Mouse (Mus musculus): ENCODE data around the gene Tnfaip3. TPM values are rescaled to one million over a fixed set of nuclear protein-coding genes. Genes with fewer than 3 reads are reported as not detected.

Tnfaip3 gene
- polyA plus RNA-seq, 1 experiment from 2014 or later, result 1.9 TPM

GRCm38 (mm10) chr10:19044765-19045516, 29.5 kb upstream of the Tnfaip3 start:
- no peak overlapping the region for H3K9ac ChIP-seq (ENCODE audit: low read length)
- H3K27ac ChIP-seq (ENCODE audit: low read depth, low read length), result no peak overlapping the region
- H3K9me3 ChIP-seq (replicated peaks; ENCODE audit: control insufficient read depth, low read length), result no peaks in the 10 kb centered on the region
- H3K27me3 ChIP-seq (replicated peaks; ENCODE audit: control insufficient read depth, insufficient read depth, low read length), result no peaks in the 10 kb centered on the region
- 87% methylated on average over 9 of the region's 9 CpGs for WGBS
- no peaks in the 10 kb centered on the region for H3K4me1 ChIP-seq (ENCODE audit: control insufficient read depth, insufficient read depth, low read length)
- H3K4me3 ChIP-seq (ENCODE audit: low read depth, low read length), result no peak overlapping the region
- no peaks in the 10 kb centered on the region for H3K36me3 ChIP-seq (ENCODE audit: control insufficient read depth, insufficient read depth, low read length)
- ATAC-seq (no peak), DNase-seq (ENCODE audit: low spot score) (no peak)
- no peak overlapping the region for H3K4me2 ChIP-seq (ENCODE audit: low read length)

GRCm38 (mm10) chr10:19043529-19044262, 28.2 kb upstream of the Tnfaip3 start:
- Histone ChIP-seq H3K36me3 (ENCODE audit: control insufficient read depth, insufficient read depth, low read length) (no peaks in the 10 kb centered on the region), H3K9ac (ENCODE audit: low read length) (no peak overlapping the region), H3K27ac (ENCODE audit: low read depth, low read length) (no peak overlapping the region), H3K9me3 (replicated peaks; ENCODE audit: control insufficient read depth, low read length) (no peaks in the 10 kb centered on the region), H3K4me2 (ENCODE audit: low read length) (no peak overlapping the region), H3K4me3 (ENCODE audit: low read depth, low read length) (no peak overlapping the region), H3K4me1 (ENCODE audit: control insufficient read depth, insufficient read depth, low read length) (no peaks in the 10 kb centered on the region), H3K27me3 (replicated peaks; ENCODE audit: control insufficient read depth, insufficient read depth, low read length) (no peaks in the 10 kb centered on the region)
- 71% methylated on average over 4 of the region's 4 CpGs for WGBS
- ATAC-seq (no peak), DNase-seq (ENCODE audit: low spot score) (peak; percentile 18)

DNA sequence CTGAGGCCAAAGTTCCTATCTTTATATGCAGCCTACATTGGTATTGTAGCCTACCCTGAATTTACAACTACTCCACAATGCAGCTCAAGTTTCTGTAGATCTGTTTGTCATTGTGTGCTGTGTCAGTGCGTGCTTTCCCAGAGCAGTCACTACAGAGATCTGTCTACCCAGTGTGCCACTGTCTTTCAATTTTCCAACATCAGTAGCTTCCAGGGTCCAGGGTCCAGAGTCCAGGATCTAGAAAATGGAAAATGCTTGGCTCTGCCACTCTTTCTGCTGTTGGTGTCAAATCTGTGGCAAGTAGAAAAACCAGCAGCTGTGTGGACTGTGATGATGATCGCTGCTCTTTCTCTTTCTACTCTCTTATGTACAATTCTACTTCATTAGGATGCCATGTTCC, 24.7 kb upstream of the Tnfaip3 start:
- Histone ChIP-seq H3K9ac (ENCODE audit: low read length) (no peak overlapping the region), H3K4me3 (ENCODE audit: low read depth, low read length) (no peak overlapping the region), H3K4me2 (ENCODE audit: low read length) (no peak overlapping the region), H3K9me3 (replicated peaks; ENCODE audit: control insufficient read depth, low read length) (no peaks in the 10 kb centered on the region), H3K4me1 (ENCODE audit: control insufficient read depth, insufficient read depth, low read length) (no peaks in the 10 kb centered on the region), H3K36me3 (ENCODE audit: control insufficient read depth, insufficient read depth, low read length) (no peaks in the 10 kb centered on the region), H3K27ac (ENCODE audit: low read depth, low read length) (no peak overlapping the region), H3K27me3 (replicated peaks; ENCODE audit: control insufficient read depth, insufficient read depth, low read length) (no peaks in the 10 kb centered on the region)
- WGBS, result 87% methylated on average over 2 of the region's 2 CpGs
- ATAC-seq (no peak), DNase-seq (ENCODE audit: low spot score) (no peak)

GRCm38 (mm10) chr10:19034764-19035163, 19.3 kb upstream of the Tnfaip3 start:
- DNase-seq (ENCODE audit: low spot score) (peak; percentile 54), ATAC-seq (peak; percentile 55; the same call in 1 of the 2 replicates)
- no peaks in the 10 kb centered on the region for H3K27me3 ChIP-seq (replicated peaks; ENCODE audit: control insufficient read depth, insufficient read depth, low read length)
- H3K9me3 ChIP-seq (replicated peaks; ENCODE audit: control insufficient read depth, low read length), result no peaks in the 10 kb centered on the region
- no peaks in the 10 kb centered on the region for H3K4me1 ChIP-seq (ENCODE audit: control insufficient read depth, insufficient read depth, low read length)
- H3K4me3 ChIP-seq (ENCODE audit: low read depth, low read length), result no peak overlapping the region
- H3K27ac ChIP-seq (ENCODE audit: low read depth, low read length), result no peak overlapping the region
- no peaks in the 10 kb centered on the region for H3K36me3 ChIP-seq (ENCODE audit: control insufficient read depth, insufficient read depth, low read length)
- WGBS, result 60% methylated on average over 3 of the region's 3 CpGs
- no peak overlapping the region for H3K9ac ChIP-seq (ENCODE audit: low read length)
- no peak overlapping the region for H3K4me2 ChIP-seq (ENCODE audit: low read length)

DNA sequence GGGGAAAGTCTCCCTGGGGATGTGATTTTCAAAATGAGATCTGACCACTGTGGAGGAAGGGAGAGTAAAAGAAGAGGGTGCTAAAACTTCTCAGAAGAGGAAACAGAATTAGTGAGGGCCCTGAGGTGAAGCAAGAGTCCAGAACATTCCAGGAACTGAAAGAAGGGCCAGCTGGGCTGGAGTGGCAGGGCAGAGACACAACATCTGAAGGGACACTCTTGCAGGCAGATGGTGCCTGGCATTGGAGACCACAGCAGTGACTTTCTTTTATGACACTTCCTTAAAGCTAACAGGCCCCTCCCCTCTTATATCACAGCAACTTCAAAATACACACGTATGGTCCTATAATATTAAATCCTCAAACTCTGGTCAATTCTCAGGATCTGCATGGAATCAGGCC, 18.2 kb upstream of the Tnfaip3 start:
- 87% methylated on average over 1 of the region's 1 CpGs for WGBS

GRCm38 (mm10) chr10:19031875-19032274, 16.4 kb upstream of the Tnfaip3 start:
- no peaks in the 10 kb centered on the region for H3K9me3 ChIP-seq (replicated peaks; ENCODE audit: control insufficient read depth, low read length)
- no peaks in the 10 kb centered on the region for H3K4me1 ChIP-seq (ENCODE audit: control insufficient read depth, insufficient read depth, low read length)
- no peaks in the 10 kb centered on the region for H3K27me3 ChIP-seq (replicated peaks; ENCODE audit: control insufficient read depth, insufficient read depth, low read length)
- H3K36me3 ChIP-seq (ENCODE audit: control insufficient read depth, insufficient read depth, low read length), result no peaks in the 10 kb centered on the region
- no peak overlapping the region for H3K4me3 ChIP-seq (ENCODE audit: low read depth, low read length)
- no peak overlapping the region for H3K27ac ChIP-seq (ENCODE audit: low read depth, low read length)
- H3K9ac ChIP-seq (ENCODE audit: low read length), result no peak overlapping the region
- no peak overlapping the region for H3K4me2 ChIP-seq (ENCODE audit: low read length)
- ATAC-seq, result no peak
- DNase-seq (ENCODE audit: low spot score), result peak; percentile 29

More for the DNA sequence above, 18.2 kb upstream of the Tnfaip3 start:
- no peak for DNase-seq (ENCODE audit: low spot score)
- no peaks in the 10 kb centered on the region for H3K36me3 ChIP-seq (ENCODE audit: control insufficient read depth, insufficient read depth, low read length)
- no peaks in the 10 kb centered on the region for H3K4me1 ChIP-seq (ENCODE audit: control insufficient read depth, insufficient read depth, low read length)
- no peak overlapping the region for H3K4me3 ChIP-seq (ENCODE audit: low read depth, low read length)
- H3K9ac ChIP-seq (ENCODE audit: low read length), result no peak overlapping the region
- H3K9me3 ChIP-seq (replicated peaks; ENCODE audit: control insufficient read depth, low read length), result no peaks in the 10 kb centered on the region
- H3K27me3 ChIP-seq (replicated peaks; ENCODE audit: control insufficient read depth, insufficient read depth, low read length), result no peaks in the 10 kb centered on the region
- ATAC-seq, result no peak
- no peak overlapping the region for H3K4me2 ChIP-seq (ENCODE audit: low read length)
- H3K27ac ChIP-seq (ENCODE audit: low read depth, low read length), result no peak overlapping the region

GRCm38 (mm10) chr10:19030628-19031027, 15.2 kb upstream of the Tnfaip3 start:
- no peaks in the 10 kb centered on the region for H3K36me3 ChIP-seq (ENCODE audit: control insufficient read depth, insufficient read depth, low read length)
- no peak overlapping the region for H3K27ac ChIP-seq (ENCODE audit: low read depth, low read length)
- WGBS, result 64% methylated on average over 2 of the region's 2 CpGs
- no peak overlapping the region for H3K4me3 ChIP-seq (ENCODE audit: low read depth, low read length)
- H3K9me3 ChIP-seq (replicated peaks; ENCODE audit: control insufficient read depth, low read length), result no peaks in the 10 kb centered on the region
- no peak overlapping the region for H3K9ac ChIP-seq (ENCODE audit: low read length)
- DNase-seq (ENCODE audit: low spot score) (peak; percentile 27), ATAC-seq (peak; percentile 48; the same call in 1 of the 2 replicates)
- H3K27me3 ChIP-seq (replicated peaks; ENCODE audit: control insufficient read depth, insufficient read depth, low read length), result no peaks in the 10 kb centered on the region
- no peaks in the 10 kb centered on the region for H3K4me1 ChIP-seq (ENCODE audit: control insufficient read depth, insufficient read depth, low read length)
- H3K4me2 ChIP-seq (ENCODE audit: low read length), result no peak overlapping the region

GRCm38 (mm10) chr10:19026710-19027109, 11.3 kb upstream of the Tnfaip3 start:
- no peak for DNase-seq (ENCODE audit: low spot score)
- H3K27me3 ChIP-seq (replicated peaks; ENCODE audit: control insufficient read depth, insufficient read depth, low read length), result no peaks in the 10 kb centered on the region
- H3K4me2 ChIP-seq (ENCODE audit: low read length), result no peak overlapping the region
- no peaks in the 10 kb centered on the region for H3K4me1 ChIP-seq (ENCODE audit: control insufficient read depth, insufficient read depth, low read length)
- H3K4me3 ChIP-seq (ENCODE audit: low read depth, low read length), result no peak overlapping the region
- H3K9me3 ChIP-seq (replicated peaks; ENCODE audit: control insufficient read depth, low read length), result no peaks in the 10 kb centered on the region
- 94% methylated on average over 5 of the region's 5 CpGs for WGBS
- no peak overlapping the region for H3K27ac ChIP-seq (ENCODE audit: low read depth, low read length)
- H3K36me3 ChIP-seq (ENCODE audit: control insufficient read depth, insufficient read depth, low read length), result no peaks in the 10 kb centered on the region
- H3K9ac ChIP-seq (ENCODE audit: low read length), result no peak overlapping the region
- ATAC-seq, result no peak

GRCm38 (mm10) chr10:19024353-19024752, 8.9 kb upstream of the Tnfaip3 start:
- no peak for ATAC-seq
- no peak overlapping the region for H3K4me3 ChIP-seq (ENCODE audit: low read depth, low read length)
- 83% methylated on average over 5 of the region's 5 CpGs for WGBS

More at GRCm38 (mm10) chr10:19024353-19024752, 8.9 kb upstream of the Tnfaip3 start:
- Histone ChIP-seq H3K4me1 (ENCODE audit: control insufficient read depth, insufficient read depth, low read length) (no peaks in the 10 kb centered on the region), H3K9me3 (replicated peaks; ENCODE audit: control insufficient read depth, low read length) (no peaks in the 10 kb centered on the region), H3K36me3 (ENCODE audit: control insufficient read depth, insufficient read depth, low read length) (no peaks in the 10 kb centered on the region), H3K27ac (ENCODE audit: low read depth, low read length) (no peak overlapping the region), H3K27me3 (replicated peaks; ENCODE audit: control insufficient read depth, insufficient read depth, low read length) (no peaks in the 10 kb centered on the region), H3K4me2 (ENCODE audit: low read length) (no peak overlapping the region), H3K9ac (ENCODE audit: low read length) (no peak overlapping the region)
- no peak for DNase-seq (ENCODE audit: low spot score)

Measured in forebrain, embryonic 14.5 days (tissue).